Mouse (Mus musculus) C2C12 (cell line): Measurements from ENCODE around the gene Cdkl4. TPM values are rescaled to one million over a fixed set of nuclear protein-coding genes. Genes with fewer than 3 reads are reported as not detected.

Experiments used
- H3K27me3 ChIP-seq: one replicate; pipeline ENCODE4 v1.6.1; 2011; ENCODE audit not compliant: control insufficient read depth, insufficient read depth, insufficient read length
- H3K36me3 ChIP-seq: one replicate; pipeline ENCODE4 v1.6.1; 2011; ENCODE audit not compliant: control insufficient read depth, insufficient read depth
- H3K4me3 ChIP-seq: one replicate; pipeline ENCODE4 v1.5.1; 2011; ENCODE audit warnings: mild to moderate bottlenecking, control low read depth; ENCODE audit not compliant: poor library complexity, insufficient read depth, severe bottlenecking
- H3K79me2 ChIP-seq: one replicate; pipeline ENCODE4 v1.6.1; 2011; ENCODE audit not compliant: control insufficient read depth, insufficient read depth
- H3K79me3 ChIP-seq: one replicate; pipeline ENCODE4 v1.6.1; 2011; ENCODE audit warnings: low read depth, control low read depth
- H3ac ChIP-seq: one replicate; pipeline ENCODE3; 2011; ENCODE audit warnings: low read depth; ENCODE audit not compliant: control insufficient read depth, insufficient read length
- CEBPB ChIP-seq: IDR thresholded peaks from one replicate; pipeline ENCODE4 v1.6.1; 2011; ENCODE audit warnings: low read depth, mild to moderate bottlenecking, control low read depth, moderate library complexity
- CTCF ChIP-seq: IDR thresholded peaks from one replicate; pipeline ENCODE4 v1.5.1; 2011; ENCODE audit not compliant: control insufficient read depth, insufficient read depth, insufficient read length
- FOSL1 ChIP-seq: IDR thresholded peaks from one replicate; pipeline ENCODE4 v1.8.0; 2011; ENCODE audit warnings: mild to moderate bottlenecking, low read length; ENCODE audit not compliant: poor library complexity, insufficient read depth, severe bottlenecking
- MAX ChIP-seq: IDR thresholded peaks from one replicate; pipeline ENCODE4 v1.6.1; 2011; ENCODE audit warnings: mild to moderate bottlenecking, control low read depth
- MYOD1 ChIP-seq: IDR thresholded peaks from one replicate; pipeline ENCODE4 v1.6.1; 2011; ENCODE audit warnings: low read depth; ENCODE audit not compliant: control insufficient read depth, insufficient read length
- MYOG ChIP-seq: IDR thresholded peaks from one replicate; pipeline ENCODE4 v1.6.1; 2011; ENCODE audit not compliant: control insufficient read depth, insufficient read length; ENCODE audit errors: extremely low read depth
- USF1 ChIP-seq: IDR thresholded peaks from one replicate; pipeline ENCODE4 v1.6.1; 2011; ENCODE audit warnings: low read depth, mild to moderate bottlenecking, control low read depth, moderate library complexity
- polyA plus RNA-seq: library from polyadenylated mRNA; unstranded; fragments of >200 nt; fragmentation: generic; extraction: Trizol; gene quantifications from one replicate; pipeline ENCODE4 v1.2.1, GENCODE M21; 2012; ENCODE audit warnings: missing spikeins

Gene Cdkl4
- polyA plus RNA-seq, 1 experiment: not detected

GRCm38 (mm10) chr17:80559745-80560144 lies 17.9 kb downstream of the Cdkl4 start:
- Histone ChIP-seq H3K79me2 (no peaks in the 10 kb centered on the region), H3K36me3 (no peaks in the 10 kb centered on the region), H3K79me3 (no peaks in the 10 kb centered on the region), H3ac (no peak overlapping the region), H3K4me3 (no peak overlapping the region), H3K27me3 (no peaks in the 10 kb centered on the region)
- no peak for TF ChIP-seq MYOD1

- no peaks in the 10 kb centered on the region for H3K27me3 ChIP-seq
- H3K36me3 ChIP-seq: no peaks in the 10 kb centered on the region
- H3ac ChIP-seq: no peak overlapping the region
- TF ChIP-seq MYOD1: no peak
- no peak for TF ChIP-seq USF1
- TF ChIP-seq FOSL1: no peak
- TF ChIP-seq CEBPB: no peak
- no peak for TF ChIP-seq MYOG
- no peak for TF ChIP-seq CTCF
- TF ChIP-seq MAX: no peak
- H3K79me2 ChIP-seq: no peaks in the 10 kb centered on the region
- H3K79me3 ChIP-seq: no peaks in the 10 kb centered on the region
- no peak overlapping the region for H3K4me3 ChIP-seq
These were observed 18.6 kb downstream of the Cdkl4 start for GRCm38 (mm10) chr17:80559050-80559449.

GRCm38 (mm10) chr17:80558583-80558982 lies 19.0 kb downstream of the Cdkl4 start:
- H3ac ChIP-seq: no peak overlapping the region
- no peaks in the 10 kb centered on the region for H3K79me2 ChIP-seq
- no peak overlapping the region for H3K4me3 ChIP-seq
- no peaks in the 10 kb centered on the region for H3K36me3 ChIP-seq
- TF ChIP-seq MYOG (no peak), CTCF (no peak), USF1 (no peak), FOSL1 (no peak), MAX (no peak), MYOD1 (no peak), CEBPB (no peak)
- H3K27me3 ChIP-seq: no peaks in the 10 kb centered on the region
- no peaks in the 10 kb centered on the region for H3K79me3 ChIP-seq

GRCm38 (mm10) chr17:80557461-80557860 lies 20.2 kb downstream of the Cdkl4 start:
- no peak overlapping the region for H3K4me3 ChIP-seq
- no peak overlapping the region for H3ac ChIP-seq
- no peaks in the 10 kb centered on the region for H3K36me3 ChIP-seq
- no peaks in the 10 kb centered on the region for H3K79me3 ChIP-seq
- H3K27me3 ChIP-seq: no peaks in the 10 kb centered on the region
- TF ChIP-seq FOSL1: no peak
- H3K79me2 ChIP-seq: no peaks in the 10 kb centered on the region

GRCm38 (mm10) chr17:80553318-80554270 lies 24.0 kb downstream of the Cdkl4 start:
- TF ChIP-seq MYOG (no peak), CEBPB (peak; percentile 31)
- Histone ChIP-seq H3K79me3 (no peaks in the 10 kb centered on the region), H3K27me3 (no peaks in the 10 kb centered on the region), H3K4me3 (no peak overlapping the region), H3ac (peak overlapping the region; percentile 24), H3K79me2 (no peaks in the 10 kb centered on the region), H3K36me3 (no peaks in the 10 kb centered on the region)

- Histone ChIP-seq H3K79me2 (no peaks in the 10 kb centered on the region), H3K4me3 (no peak overlapping the region), H3ac (no peak overlapping the region), H3K36me3 (no peaks in the 10 kb centered on the region), H3K79me3 (no peaks in the 10 kb centered on the region), H3K27me3 (no peaks in the 10 kb centered on the region)
- TF ChIP-seq MYOG (no peak), USF1 (no peak), MYOD1 (no peak), CEBPB (no peak), MAX (no peak), CTCF (no peak), FOSL1 (no peak)
These were observed 25.0 kb downstream of the Cdkl4 start for GRCm38 (mm10) chr17:80552653-80553052.
